Mouse (Mus musculus) kidney, embryonic 14.5 days (tissue): ENCODE measurements around the gene Plxnb2. TPM values are rescaled to one million over a fixed set of nuclear protein-coding genes. Genes with fewer than 3 reads are reported as not detected.

Source experiments
- ATAC-seq: fragments of 200-750 bp; cut with Nextera tagmentation; 2 replicates; pipeline ENCODE4 v1.8.0; 2017; ENCODE audit warnings: moderate number of reproducible peaks, mild to moderate bottlenecking, moderate TSS enrichment, moderate library complexity; ENCODE audit not compliant: low FRiP score, low TSS enrichment
- H3K27ac ChIP-seq: fragments of 300-500 bp; sonication (generic); 2 replicates; pipeline ENCODE4 v1.5.1; 2014; ENCODE audit warnings: low read depth, mild to moderate bottlenecking, low read length, moderate library complexity, mixed read lengths
- H3K27me3 ChIP-seq: fragments of 300-500 bp; sonication (generic); 2 replicates; pipeline ENCODE4 v1.6.1; 2014; ENCODE audit warnings: mild to moderate bottlenecking, low read length; ENCODE audit not compliant: control insufficient read depth, insufficient read depth
- H3K36me3 ChIP-seq: fragments of 300-500 bp; sonication (generic); 2 replicates; pipeline ENCODE4 v1.6.1; 2014; ENCODE audit warnings: low read length, mixed read lengths; ENCODE audit not compliant: control insufficient read depth, insufficient read depth
- H3K4me1 ChIP-seq: fragments of 300-500 bp; sonication (generic); 2 replicates; pipeline ENCODE4 v1.6.1; 2014; ENCODE audit warnings: low read length, mixed read lengths; ENCODE audit not compliant: control insufficient read depth, insufficient read depth
- H3K4me2 ChIP-seq: fragments of 300-500 bp; sonication (generic); replicated peaks from 2 replicates; pipeline ENCODE4 v1.6.1; 2014; ENCODE audit warnings: low read depth, mild to moderate bottlenecking, low read length
- H3K4me3 ChIP-seq: fragments of 300-500 bp; sonication (generic); 2 replicates; pipeline ENCODE4 v1.5.1; 2014; ENCODE audit warnings: mild to moderate bottlenecking, low read length
- H3K9ac ChIP-seq: fragments of 300-500 bp; sonication (generic); 2 replicates; pipeline ENCODE4 v1.6.1; 2014; ENCODE audit warnings: low read depth, mild to moderate bottlenecking, low read length, moderate library complexity
- H3K9me3 ChIP-seq: fragments of 300-500 bp; sonication (generic); 2 replicates; pipeline ENCODE4 v1.6.1; 2016; ENCODE audit warnings: low read length; ENCODE audit not compliant: control insufficient read depth
- WGBS: fragments of 180-500 bp; shearing (Covaris S2); extraction: QIAGEN DNeasy Blood & Tissue Kit; methylation state at CpG from one replicate; pipeline ENCODE4 v1.1.7; 2014; 5-methylcytosine and 5-hydroxymethylcytosine counted together
- microRNA-seq: library from miRNA; unstranded; fragments of <30 nt; microRNA quantifications from one replicate; pipeline ENCODE4, GENCODE M21; 2016
- polyA plus RNA-seq: library from polyadenylated mRNA; unstranded; fragments of >200 nt; fragmentation: Nextera tagmentation; extraction: Ambion mirVana; gene quantifications from 2 replicates; pipeline ENCODE4 v1.2.1, GENCODE M21; 2014

Gene Plxnb2
- polyA plus RNA-seq, 1 experiment from 2014 or later = 165 TPM

- Histone ChIP-seq H3K9me3 (no peaks in the 10 kb centered on the region), H3K4me2 (no peak overlapping the region), H3K4me1 (peaks cover 15% of the 10 kb centered on the region; the same call in 1 of the 2 replicates), H3K4me3 (no peak overlapping the region), H3K27ac (no peak overlapping the region), H3K9ac (no peak overlapping the region), H3K27me3 (no peaks in the 10 kb centered on the region), H3K36me3 (peaks cover 46% of the 10 kb centered on the region)
- ATAC-seq = no peak
Measured at GRCm38 (mm10) chr15:89118007-89118406, 62.6 kb downstream of the Plxnb2 start.

- no peak for ATAC-seq
- 83% methylated on average over 9 of the region's 9 CpGs for WGBS
Measured at GRCm38 (mm10) chr15:89110147-89110546, 70.4 kb downstream of the Plxnb2 start.

DNA sequence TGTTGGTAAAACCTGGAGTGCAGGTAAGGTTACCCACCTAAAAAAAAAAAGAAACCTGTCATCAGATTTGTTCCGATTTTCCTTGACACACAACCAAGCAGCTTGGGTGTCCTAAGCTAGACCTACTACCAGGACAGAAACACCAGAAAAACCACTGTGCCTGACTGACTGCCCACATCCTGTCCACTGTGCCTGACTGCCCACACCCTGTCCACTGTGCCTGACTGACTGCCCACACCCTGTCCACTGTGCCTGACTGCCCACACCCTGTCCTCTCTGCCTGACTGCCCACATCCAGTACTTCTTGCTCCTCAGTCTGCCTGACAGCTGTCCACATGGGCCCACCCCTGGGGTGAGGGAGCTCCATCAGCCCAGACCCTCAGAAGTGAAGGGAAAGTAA is 73.6 kb downstream of the Plxnb2 start:
- Histone ChIP-seq H3K9ac (no peak overlapping the region), H3K36me3 (peaks cover 89% of the 10 kb centered on the region), H3K4me3 (no peak overlapping the region), H3K4me2 (no peak overlapping the region), H3K27me3 (no peaks in the 10 kb centered on the region), H3K4me1 (no peaks in the 10 kb centered on the region), H3K9me3 (no peaks in the 10 kb centered on the region), H3K27ac (no peak overlapping the region)
- WGBS = 96% methylated on average over 1 of the region's 1 CpGs
- no peak for ATAC-seq

More at GRCm38 (mm10) chr15:89110147-89110546, 70.4 kb downstream of the Plxnb2 start:
- Histone ChIP-seq H3K36me3 (peaks cover 78% of the 10 kb centered on the region), H3K27ac (no peak overlapping the region), H3K4me3 (no peak overlapping the region), H3K9ac (no peak overlapping the region), H3K4me2 (no peak overlapping the region), H3K4me1 (no peaks in the 10 kb centered on the region), H3K27me3 (no peaks in the 10 kb centered on the region), H3K9me3 (no peaks in the 10 kb centered on the region)

- no peak overlapping the region for H3K4me2 ChIP-seq
- no peaks in the 10 kb centered on the region for H3K27me3 ChIP-seq
- H3K27ac ChIP-seq = no peak overlapping the region
- no peaks in the 10 kb centered on the region for H3K4me1 ChIP-seq
- peaks cover 90% of the 10 kb centered on the region for H3K36me3 ChIP-seq
- no peaks in the 10 kb centered on the region for H3K9me3 ChIP-seq
- no peak overlapping the region for H3K9ac ChIP-seq
- 91% methylated on average over 13 of the region's 13 CpGs for WGBS
- H3K4me3 ChIP-seq = no peak overlapping the region
- ATAC-seq = no peak
Measured at GRCm38 (mm10) chr15:89106073-89106472, 74.5 kb downstream of the Plxnb2 start.

Small RNAs within 50 kb of the gene (microRNA-seq; reads per million reads assigned to microRNA genes)
- gene Mir6958 = 1.9 reads per million
- gene Mir7118 = not detected

Other genes with a start within 250 kb of the Plxnb2 start
- not detected in 2 replicates for gene Ttll8, start 226.4 kb downstream of the Plxnb2 start, polyA plus RNA-seq
- not detected in 2 replicates for gene Mlc1, start 201.8 kb downstream of the Plxnb2 start, polyA plus RNA-seq
- not detected in 2 replicates for gene Mov10l1, start 197.9 kb downstream of the Plxnb2 start, polyA plus RNA-seq
- 0.06 and 0.77 TPM in 2 replicates for gene Panx2, start 121.1 kb downstream of the Plxnb2 start, polyA plus RNA-seq
- gene Trabd, start 105.7 kb downstream of the Plxnb2 start, polyA plus RNA-seq = 37.9 and 49.3 TPM in 2 replicates
- 18.8 and 21.4 TPM in 2 replicates for gene Selenoo, start 91.7 kb downstream of the Plxnb2 start, polyA plus RNA-seq
- 10.9 and 21.0 TPM in 2 replicates for gene Tubgcp6, start 57.7 kb downstream of the Plxnb2 start, polyA plus RNA-seq
- gene Hdac10, start 52.1 kb downstream of the Plxnb2 start, polyA plus RNA-seq = 9.2 and 12.9 TPM in 2 replicates
- 20.8 and 23.4 TPM in 2 replicates for gene Mapk12, start 40.1 kb downstream of the Plxnb2 start, polyA plus RNA-seq
- gene Mapk11, start 31.2 kb downstream of the Plxnb2 start, polyA plus RNA-seq = 8.4 and 14.8 TPM in 2 replicates
- 15.8 and 16.6 TPM in 2 replicates for gene Dennd6b, start 15.7 kb upstream of the Plxnb2 start, polyA plus RNA-seq
- gene Ppp6r2, start 30.8 kb upstream of the Plxnb2 start, polyA plus RNA-seq = 23.6 and 29.8 TPM in 2 replicates
- gene Sbf1, start 134.5 kb upstream of the Plxnb2 start, polyA plus RNA-seq = 55.6 and 62.0 TPM in 2 replicates
- gene Adm2, start 141.9 kb upstream of the Plxnb2 start, polyA plus RNA-seq = 0.43 and 0.44 TPM in 2 replicates
- 0.76 TPM in 1 of 2 replicates, not detected in the other for gene Miox, start 153.6 kb upstream of the Plxnb2 start, polyA plus RNA-seq
- gene Lmf2, start 174.9 kb upstream of the Plxnb2 start, polyA plus RNA-seq = 28.0 and 48.1 TPM in 2 replicates
- gene Ncaph2, start 174.9 kb upstream of the Plxnb2 start, polyA plus RNA-seq = 130 and 151 TPM in 2 replicates
- gene Sco2, start 193.1 kb upstream of the Plxnb2 start, polyA plus RNA-seq = 10.2 and 11.4 TPM in 2 replicates
- gene Tymp, start 196.3 kb upstream of the Plxnb2 start, polyA plus RNA-seq = 1.6 and 1.8 TPM in 2 replicates
- gene Odf3b, start 198.5 kb upstream of the Plxnb2 start, polyA plus RNA-seq = 0.50 TPM in 1 of 2 replicates, not detected in the other
- gene Klhdc7b, start 204.1 kb upstream of the Plxnb2 start, polyA plus RNA-seq = not detected in 2 replicates
- not detected in 2 replicates for gene Syce3, start 229.7 kb upstream of the Plxnb2 start, polyA plus RNA-seq
- gene Cpt1b, start 245.1 kb upstream of the Plxnb2 start, polyA plus RNA-seq = 1.7 and 2.5 TPM in 2 replicates
- 3.1 TPM in 2 replicates for gene C730034F03Rik, start 248.8 kb upstream of the Plxnb2 start, polyA plus RNA-seq
- not detected in 2 replicates for gene Gm44502, start 248.9 kb upstream of the Plxnb2 start, polyA plus RNA-seq
- gene Chkb, start 249.1 kb upstream of the Plxnb2 start, polyA plus RNA-seq = 51.7 and 57.7 TPM in 2 replicates